In genomic region chr11:75469261-75469660, GRCm38 (mm10) we compare ENCODE assay signal across 20 mouse cellular contexts. TPM values are rescaled to one million over a fixed set of nuclear protein-coding genes. Genes with fewer than 3 reads are reported as not detected.
A peak's percentile ranks its signal among the peaks of the same experiment; 100 is the strongest.
DNase-seq lines count a peak whose midpoint lies in the region; ATAC-seq and TF ChIP-seq lines count a peak whose summit lies in the region.
"Had no signal": no experiment of that assay in that cellular context is flagged by ENCODE, and none has a peak within 500 bp of the region (broad histone marks: within the 10 kb centered on the region; RNA-seq: fewer than 3 reads in every experiment).

No protein-coding gene starts in this region.

- no peak overlapping the region for H3K9ac ChIP-seq in kidney, embryonic 16.5 days (replicated peaks; ENCODE audit: low read length)
- H3K9ac ChIP-seq in liver, embryonic 15.5 days = no peak overlapping the region
- H3K9ac ChIP-seq: embryonic facial prominence, embryonic 15.5 days; heart, embryonic 15.5 days; hindbrain, embryonic 13.5 days had no signal

- H3K9me3 ChIP-seq in kidney, embryonic 16.5 days (ENCODE audit: low read length) = peaks cover 3% of the 10 kb centered on the region
- H3K9me3 ChIP-seq in liver, embryonic 15.5 days (replicated peaks) = no peaks in the 10 kb centered on the region
- H3K9me3 ChIP-seq: embryonic facial prominence, embryonic 15.5 days; heart, embryonic 15.5 days; hindbrain, embryonic 13.5 days had no signal

- no peaks in the 10 kb centered on the region for H3K27me3 ChIP-seq in kidney, embryonic 16.5 days (ENCODE audit: insufficient read depth, low read length)
- no peaks in the 10 kb centered on the region for H3K27me3 ChIP-seq in liver, embryonic 15.5 days
- H3K27me3 ChIP-seq in small intestine, adult 2 months (ENCODE audit: control insufficient read depth, insufficient read depth, low read length) = no peaks in the 10 kb centered on the region
- H3K27me3 ChIP-seq: embryonic facial prominence, embryonic 15.5 days; heart, embryonic 15.5 days had no signal

- no peak for TF ChIP-seq CTCF in small intestine, adult 2 months (IDR thresholded peaks at IDR 0.05; ENCODE audit: extremely low read depth, insufficient read length, insufficient replicate concordance, low read depth, low read length)

- ATAC-seq in kidney, embryonic 16.5 days (ENCODE audit: low FRiP score, low TSS enrichment) = no peak
- ATAC-seq in liver, embryonic 15.5 days (ENCODE audit: insufficient read depth) = no peak
- ATAC-seq: forebrain, embryonic 14.5 days had no signal

- peaks cover 13% of the 10 kb centered on the region; the same call in 1 of the 2 replicates for H3K4me1 ChIP-seq in kidney, embryonic 16.5 days (ENCODE audit: insufficient read depth, low read length)
- peaks cover 56% of the 10 kb centered on the region for H3K4me1 ChIP-seq in liver, embryonic 15.5 days (replicated peaks)
- H3K4me1 ChIP-seq in small intestine, adult 2 months (ENCODE audit: control insufficient read depth, insufficient read depth, insufficient read length, low read length) = peaks cover 36% of the 10 kb centered on the region

- no peak for TF ChIP-seq POLR2A in small intestine, adult 2 months (IDR thresholded peaks at IDR 0.05; ENCODE audit: low read depth, low read length)

- H3K4me3 ChIP-seq in kidney, embryonic 16.5 days (ENCODE audit: low read length) = no peak overlapping the region
- no peak overlapping the region for H3K4me3 ChIP-seq in liver, embryonic 15.5 days (replicated peaks)
- H3K4me3 ChIP-seq in small intestine, adult 2 months (ENCODE audit: low read depth, low read length) = peak overlapping the region; percentile 57
- H3K4me3 ChIP-seq: heart, adult 2 months; hindbrain, embryonic 13.5 days had no signal

- no peak overlapping the region for H3K4me2 ChIP-seq in kidney, embryonic 16.5 days (replicated peaks; ENCODE audit: low read depth, low read length)
- peak overlapping the region; percentile 92 for H3K4me2 ChIP-seq in liver, embryonic 15.5 days
- H3K4me2 ChIP-seq: hindbrain, embryonic 13.5 days had no signal

- H3K27ac ChIP-seq in kidney, embryonic 16.5 days (ENCODE audit: low read length) = no peak overlapping the region
- no peak overlapping the region for H3K27ac ChIP-seq in liver, embryonic 15.5 days (replicated peaks)
- H3K27ac ChIP-seq in small intestine, adult 2 months (ENCODE audit: insufficient read depth, low read depth, low read length) = peak overlapping the region; percentile 75
- H3K27ac ChIP-seq: embryonic facial prominence, embryonic 15.5 days; forebrain, embryonic 10.5 days; heart, adult 2 months; heart, embryonic 15.5 days; hindbrain, embryonic 13.5 days had no signal

- whole genome bisulfite sequencing in kidney, embryonic 16.5 days = 86% methylated on average over 4 of the region's 4 CpGs
- 69% methylated on average over 4 of the region's 4 CpGs for WGBS in liver, embryonic 15.5 days (ENCODE audit: insufficient replicate concordance)
- 72% methylated on average over 4 of the region's 4 CpGs for WGBS in small intestine, adult 2 months

- H3K36me3 ChIP-seq in kidney, embryonic 16.5 days (ENCODE audit: insufficient read depth, low read length) = peaks cover 14% of the 10 kb centered on the region
- peaks cover 29% of the 10 kb centered on the region for H3K36me3 ChIP-seq in liver, embryonic 15.5 days (replicated peaks)
- peaks cover 21% of the 10 kb centered on the region for H3K36me3 ChIP-seq in small intestine, adult 2 months (ENCODE audit: control insufficient read depth, insufficient read depth, low read length)

- peak; percentile 6 for DNase-seq in kidney, adult 18-20 months
- DNase-seq in kidney, postnatal 36 days = peak; percentile 47 to 48
- DNase-seq in kidney, postnatal 10 days = no peak
- DNase-seq in lung, postnatal 36 days = no peak
- DNase-seq: adrenal gland, adult 8-10 months; adrenal gland, postnatal 36 days; cerebellum, adult 8-10 months; cerebellum, postnatal 14 days; embryo, embryonic 11 days; gastrocnemius, postnatal 10 days; heart, postnatal 14 days had no signal

RNA-seq across cellular contexts. Expression of gene Tlcd2, which starts 7.7 kb away (rescaled TPM):
- 26.8 and 27.1 TPM in 2 replicates for polyA plus RNA-seq in kidney, embryonic 16.5 days (2015; fragmentation: Nextera tagmentation; extraction: Ambion mirVana)
- polyA plus RNA-seq in liver, embryonic 15.5 days (2015; fragmentation: Nextera tagmentation; extraction: Ambion mirVana) = 18.8 and 19.9 TPM in 2 replicates
- 27.9 and 78.8 TPM in 2 replicates for polyA plus RNA-seq in small intestine, adult 2 months (2012; rRNA removed)

RNA-seq across cellular contexts. Expression of gene Wdr81, which starts 14.7 kb away (rescaled TPM):
- polyA plus RNA-seq in kidney, embryonic 16.5 days (2015; fragmentation: Nextera tagmentation; extraction: Ambion mirVana) = 7.2 and 7.3 TPM in 2 replicates
- polyA plus RNA-seq in liver, embryonic 15.5 days (2015; fragmentation: Nextera tagmentation; extraction: Ambion mirVana) = 21.0 and 26.2 TPM in 2 replicates
- polyA plus RNA-seq in small intestine, adult 2 months (2012; rRNA removed) = 8.3 and 18.3 TPM in 2 replicates

RNA-seq across cellular contexts. Expression of gene Prpf8, which starts 17.4 kb away (rescaled TPM):
- polyA plus RNA-seq in kidney, embryonic 16.5 days (2015; fragmentation: Nextera tagmentation; extraction: Ambion mirVana) = 64.0 and 66.2 TPM in 2 replicates
- polyA plus RNA-seq in liver, embryonic 15.5 days (2015; fragmentation: Nextera tagmentation; extraction: Ambion mirVana) = 25.8 and 28.0 TPM in 2 replicates
- polyA plus RNA-seq in small intestine, adult 2 months (2012; rRNA removed) = 23.4 and 44.2 TPM in 2 replicates

RNA-seq across cellular contexts. Expression of gene Serpinf2, which starts 29.9 kb away (rescaled TPM):
- polyA plus RNA-seq in kidney, embryonic 16.5 days (2015; fragmentation: Nextera tagmentation; extraction: Ambion mirVana) = 57.8 and 60.2 TPM in 2 replicates
- 631 and 714 TPM in 2 replicates for polyA plus RNA-seq in liver, embryonic 15.5 days (2015; fragmentation: Nextera tagmentation; extraction: Ambion mirVana)
- polyA plus RNA-seq in small intestine, adult 2 months (2012; rRNA removed) = 2.0 and 4.3 TPM in 2 replicates
- polyA plus RNA-seq: forebrain, embryonic 14.5 days; hindbrain, embryonic 13.5 days had no signal

RNA-seq across cellular contexts. Expression of gene Rilp, which starts 40.6 kb away (rescaled TPM):
- 1.7 and 2.0 TPM in 2 replicates for polyA plus RNA-seq in kidney, embryonic 16.5 days (2015; fragmentation: Nextera tagmentation; extraction: Ambion mirVana)
- polyA plus RNA-seq in liver, embryonic 15.5 days (2015; fragmentation: Nextera tagmentation; extraction: Ambion mirVana) = 3.7 TPM in 2 replicates
- 8.0 and 15.0 TPM in 2 replicates for polyA plus RNA-seq in small intestine, adult 2 months (2012; rRNA removed)

Comparison
In these comparisons a context has a peak if more than half of its experiments do, and no peak if none do; other contexts are left out.
1. DNase-seq: peak in kidney, adult 18-20 months (single experiment) and kidney, postnatal 36 days (2 of 2); none in kidney, postnatal 10 days (single experiment) and lung, postnatal 36 days (single experiment).